Mouse (Mus musculus): ENCODE data around the gene Colec11. TPM values are rescaled to one million over a fixed set of nuclear protein-coding genes. Genes with fewer than 3 reads are reported as not detected.

The Colec11 gene
- total RNA-seq, 2 experiments from 2014 or later = 4.2 to 6.3 TPM

Other genes starting within 250 kb of the Colec11 start
- gene Dcdc2c, start 71.0 kb downstream of the Colec11 start, total RNA-seq (2021) = under 1 TPM in 1 of 2 experiments, not detected in 1; 0.20 TPM
- gene Allc, start 40.9 kb downstream of the Colec11 start, total RNA-seq (2021) = not detected
- 100 to 1,000 TPM; 384 to 411 TPM for gene Rps7, start 12.6 kb upstream of the Colec11 start, total RNA-seq (2021)
- 10 to 100 TPM; 13.3 to 14.2 TPM for gene Rnaseh1, start 26.2 kb upstream of the Colec11 start, total RNA-seq (2021)
- gene Adi1, start 51.9 kb upstream of the Colec11 start, total RNA-seq (2021) = 10 to 100 TPM; 74.0 to 89.9 TPM
- 10 to 100 TPM; 30.0 to 32.5 TPM for gene Trappc12, start 127.1 kb upstream of the Colec11 start, total RNA-seq (2021)
- gene Eipr1, start 128.4 kb upstream of the Colec11 start, total RNA-seq (2021) = 10 to 100 TPM; 18.1 to 22.0 TPM